Mouse (Mus musculus) stomach, postnatal 0 days (tissue): ENCODE measurements around the gene Traf3ip1.

Source experiments
- CTCF ChIP-seq: IDR thresholded peaks from 2 replicates; pipeline ENCODE4 v1.5.1; 2016; ENCODE audit warnings: antibody characterized with exemption, low read depth, mild to moderate bottlenecking, moderate library complexity
- EP300 ChIP-seq: optimal IDR thresholded peaks from 2 replicates; pipeline ENCODE3; 2016; ENCODE audit warnings: antibody characterized with exemption

DNA sequence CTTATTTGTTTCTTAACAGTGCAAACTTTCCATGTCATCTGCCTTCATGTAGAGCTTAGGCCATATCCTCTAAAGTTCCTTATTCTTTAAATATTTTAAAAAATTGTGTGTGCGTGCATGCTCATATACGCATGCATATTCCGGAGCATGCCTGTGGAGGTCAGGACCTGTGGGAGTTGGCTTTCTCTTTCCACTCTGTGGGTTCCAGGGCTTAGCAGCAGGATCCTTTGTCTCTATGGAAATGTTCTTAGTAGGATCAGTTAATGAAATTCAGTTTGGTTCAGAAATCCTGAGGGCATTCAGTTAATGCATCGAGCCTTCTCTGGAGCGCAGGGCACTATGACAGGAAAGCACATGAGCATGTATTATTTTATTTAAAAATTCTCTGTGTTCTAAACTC lies 53.1 kb downstream of the Traf3ip1 start:
- TF ChIP-seq EP300 (no peak), CTCF (no peak)
